Mouse (Mus musculus) MEL (cell line): ENCODE data around the gene Ppard. TPM values are rescaled to one million over a fixed set of nuclear protein-coding genes. Genes with fewer than 3 reads are reported as not detected.

Experiments used
- DNase-seq: peaks from one replicate; pipeline ENCODE4 v3.0.0; 2011; ENCODE audit warnings: low read depth, low spot score
- H3K27ac ChIP-seq: 2 replicates; pipeline ENCODE4 v1.5.1; 2012; ENCODE audit warnings: low read depth, mild to moderate bottlenecking, control low read depth, low read length, moderate library complexity; ENCODE audit not compliant: control insufficient read depth
- H3K27me3 ChIP-seq, 2 experiments: fragments of 150-350 bp in 1 of 2; sonication (generic) in 1 of 2; 2 replicates each; pipeline ENCODE4 v1.6.1; 2012; ENCODE audit warnings: low read length in 2 of 2, mild to moderate bottlenecking in 2 of 2, improper control_type of control experiment in 1 of 2, moderate library complexity in 1 of 2; ENCODE audit not compliant: insufficient read depth in 2 of 2, control insufficient read depth in 1 of 2
- H3K36me3 ChIP-seq, 2 experiments: 2 replicates each; pipeline ENCODE4 v1.6.1; 2012 to 2014; ENCODE audit warnings: low read length in 2 of 2, improper control_type of control experiment in 1 of 2, inconsistent platforms in 1 of 2, mild to moderate bottlenecking in 1 of 2; ENCODE audit not compliant: insufficient read depth in 2 of 2, control insufficient read depth in 1 of 2
- H3K4me1 ChIP-seq, 2 experiments: fragments of 150-350 bp in 1 of 2; sonication (generic) in 1 of 2; 2 replicates each; pipeline ENCODE4 v1.6.1; 2012; ENCODE audit warnings: low read length in 2 of 2, improper control_type of control experiment in 1 of 2, mild to moderate bottlenecking in 1 of 2; ENCODE audit not compliant: insufficient read depth in 2 of 2, control insufficient read depth in 1 of 2
- H3K4me3 ChIP-seq, 2 experiments: fragments of 150-350 bp in 1 of 2; sonication (generic) in 1 of 2; 2 replicates each; pipeline ENCODE4 v1.5.1; 2012; ENCODE audit warnings: low read depth in 2 of 2, low read length in 2 of 2, mild to moderate bottlenecking in 2 of 2, moderate library complexity in 2 of 2, control low read depth in 1 of 2, improper control_type of control experiment in 1 of 2; ENCODE audit not compliant: control insufficient read depth in 1 of 2, insufficient read depth in 1 of 2
- H3K79me2 ChIP-seq: 2 replicates; pipeline ENCODE4 v1.6.1; 2012; ENCODE audit warnings: mild to moderate bottlenecking, low read length, moderate library complexity; ENCODE audit not compliant: control insufficient read depth, poor library complexity, insufficient read depth
- H3K9ac ChIP-seq: 2 replicates; pipeline ENCODE4 v1.6.1; 2012; ENCODE audit warnings: low read depth, mild to moderate bottlenecking, control low read depth, low read length, moderate library complexity; ENCODE audit not compliant: control insufficient read depth, poor library complexity, severe bottlenecking
- H3K9me3 ChIP-seq: fragments of 150-350 bp; sonication (generic); replicated peaks from 2 replicates; pipeline ENCODE4 v1.6.1; 2012; ENCODE audit warnings: mild to moderate bottlenecking, low read length, improper control_type of control experiment, moderate library complexity; ENCODE audit not compliant: insufficient read depth
- EP300 ChIP-seq, 2 experiments: IDR thresholded peaks; 2 replicates each; pipeline ENCODE4 v1.6.1; 2011; ENCODE audit warnings: improper control_type of control experiment in 2 of 2, low read length in 2 of 2, low read depth in 1 of 2, mild to moderate bottlenecking in 1 of 2
- ETS1 ChIP-seq: IDR thresholded peaks from 2 replicates; pipeline ENCODE4 v1.6.1; 2012; ENCODE audit warnings: low read depth, mild to moderate bottlenecking, inconsistent platforms, low read length, improper control_type of control experiment, moderate library complexity
- GATA1 ChIP-seq: IDR thresholded peaks from 2 replicates; pipeline ENCODE4 v1.6.1; 2011; ENCODE audit warnings: low read depth, low read length, improper control_type of control experiment
- HCFC1 ChIP-seq: IDR thresholded peaks from 2 replicates; pipeline ENCODE4 v1.6.1; 2012; ENCODE audit warnings: low read depth, mild to moderate bottlenecking, inconsistent platforms, low read length, improper control_type of control experiment, moderate library complexity
- JUND ChIP-seq: IDR thresholded peaks from 2 replicates; pipeline ENCODE4 v1.6.1; 2011; ENCODE audit warnings: low read depth, mild to moderate bottlenecking, improper control_type of control experiment, low read length
- MAFK ChIP-seq: IDR thresholded peaks from 2 replicates; pipeline ENCODE4 v1.6.1; 2011; ENCODE audit warnings: low read depth, mild to moderate bottlenecking, low read length, improper control_type of control experiment, borderline replicate concordance
- MEF2A ChIP-seq: IDR thresholded peaks from 2 replicates; pipeline ENCODE4 v1.6.1; 2014; ENCODE audit warnings: low read depth, mild to moderate bottlenecking, inconsistent platforms, low read length, improper control_type of control experiment; ENCODE audit not compliant: poor library complexity, insufficient replicate concordance, severe bottlenecking; ENCODE audit errors: extremely low read depth
- MXI1 ChIP-seq: IDR thresholded peaks from 2 replicates; pipeline ENCODE4 v1.6.1; 2011; ENCODE audit warnings: mild to moderate bottlenecking, low read depth, low read length, improper control_type of control experiment
- MYB ChIP-seq: IDR thresholded peaks from 2 replicates; pipeline ENCODE4 v1.6.1; 2011; ENCODE audit warnings: mild to moderate bottlenecking, low read depth, low read length, improper control_type of control experiment
- MYC ChIP-seq: IDR thresholded peaks from 2 replicates; pipeline ENCODE4 v1.6.1; 2011; ENCODE audit warnings: low read depth, mild to moderate bottlenecking, low read length, improper control_type of control experiment, moderate library complexity
- NRF1 ChIP-seq: IDR thresholded peaks from 2 replicates; pipeline ENCODE4 v1.6.1; 2014; ENCODE audit warnings: low read depth, mild to moderate bottlenecking, inconsistent platforms, low read length, improper control_type of control experiment, moderate library complexity; ENCODE audit not compliant: poor library complexity, insufficient read depth, severe bottlenecking
- POLR2A ChIP-seq, 2 experiments: IDR thresholded peaks; 2 replicates each; pipeline ENCODE4 v1.6.1; 2011 to 2012; ENCODE audit warnings: low read length in 2 of 2, mild to moderate bottlenecking in 2 of 2, control low read depth in 1 of 2, improper control_type of control experiment in 1 of 2, low read depth in 1 of 2, moderate library complexity in 1 of 2; ENCODE audit not compliant: control insufficient read depth in 1 of 2, insufficient read depth in 1 of 2, poor library complexity in 1 of 2
- POLR2AphosphoS5 ChIP-seq: IDR thresholded peaks from 2 replicates; pipeline ENCODE4 v1.6.1; 2012; ENCODE audit warnings: low read depth, borderline replicate concordance, mild to moderate bottlenecking, inconsistent platforms, low read length, moderate library complexity, mixed read lengths
- RCOR1 ChIP-seq: IDR thresholded peaks from 2 replicates; pipeline ENCODE4 v1.6.1; 2012; ENCODE audit warnings: low read depth, mild to moderate bottlenecking, inconsistent platforms, low read length, improper control_type of control experiment
- TCF12 ChIP-seq: IDR thresholded peaks from 2 replicates; pipeline ENCODE4 v1.6.1; 2014; ENCODE audit warnings: low read depth, mild to moderate bottlenecking, inconsistent platforms, low read length, improper control_type of control experiment, moderate library complexity
- USF2 ChIP-seq, 2 experiments: IDR thresholded peaks; 2 replicates each; pipeline ENCODE4 v1.6.1; 2011 to 2012; ENCODE audit warnings: improper control_type of control experiment in 2 of 2, low read length in 2 of 2, borderline replicate concordance in 1 of 2, inconsistent platforms in 1 of 2, low read depth in 1 of 2, mild to moderate bottlenecking in 1 of 2; ENCODE audit not compliant: insufficient read depth in 1 of 2
- ZC3H11A ChIP-seq: IDR thresholded peaks from 2 replicates; pipeline ENCODE4 v1.6.1; 2012; ENCODE audit warnings: low read depth, mild to moderate bottlenecking, inconsistent platforms, low read length, improper control_type of control experiment
- ZMIZ1 ChIP-seq: IDR thresholded peaks from 2 replicates; pipeline ENCODE4 v1.6.1; 2012; ENCODE audit warnings: low read depth, mild to moderate bottlenecking, inconsistent platforms, low read length, improper control_type of control experiment, moderate library complexity
- ZNF384 ChIP-seq: IDR thresholded peaks from 2 replicates; pipeline ENCODE4 v1.6.1; 2012; ENCODE audit warnings: low read depth, mild to moderate bottlenecking, inconsistent platforms, low read length, improper control_type of control experiment
- polyA plus RNA-seq, 2 experiments: library from polyadenylated mRNA; stranded (reverse) in 1 of 2; unstranded in 1 of 2; fragments of >175 nt in 1 of 2; fragments of >200 nt in 1 of 2; gene quantifications; 2 replicates each; pipeline versions ENCODE4 v1.2.1 to v1.2.4; 2012; ENCODE audit warnings: low replicate concordance in 2 of 2, low read depth in 1 of 2; ENCODE audit not compliant: insufficient read length in 2 of 2, insufficient read depth in 1 of 2, missing spikeins in 1 of 2
- total RNA-seq: library from RNA; depleted of rRNA; stranded (reverse); fragments of 300-350 nt; gene quantifications from 2 replicates; pipeline ENCODE4 v1.2.3, GENCODE M21; 2012

Ppard gene
- total and polyA plus RNA-seq, 3 experiments: 3.5 to 12.7 TPM; not detected in 1

DNA sequence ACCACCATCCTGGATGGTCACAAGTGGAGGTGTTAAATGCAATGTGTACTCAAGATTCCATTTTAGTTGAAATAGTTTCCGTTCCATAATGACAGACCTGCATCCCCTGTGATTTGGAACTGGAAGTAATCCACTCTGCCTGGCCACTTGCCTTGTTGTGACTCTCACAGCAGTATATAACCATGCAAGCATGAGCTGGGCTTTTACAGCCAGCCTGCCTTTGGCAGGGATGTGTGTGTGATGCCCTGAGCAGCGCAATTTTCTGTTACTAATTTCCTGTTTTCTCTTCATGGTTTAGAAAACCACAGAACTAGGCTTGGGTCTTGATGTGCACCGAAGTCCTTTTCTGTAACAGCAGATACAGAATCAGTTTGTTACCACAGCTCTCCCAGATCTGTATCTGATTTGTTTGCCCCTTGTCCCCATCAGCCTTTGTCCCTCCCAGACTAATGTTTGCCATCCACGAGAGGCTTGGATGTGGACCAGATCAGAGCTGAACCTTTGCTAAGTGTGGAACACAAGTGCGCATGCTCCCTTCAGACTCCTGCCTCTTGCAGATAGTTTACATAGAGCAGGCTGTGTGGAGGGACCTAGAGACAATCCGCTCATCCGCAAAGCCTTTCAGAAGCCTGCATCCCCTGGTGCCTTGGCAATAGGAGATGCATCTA lies 47.4 kb upstream of the Ppard start:
- no peak overlapping the region for H3K27ac ChIP-seq
- H3K27me3 ChIP-seq: no peaks in the 10 kb centered on the region
- no peak overlapping the region for H3K4me3 ChIP-seq
- no peak for TF ChIP-seq HCFC1
- TF ChIP-seq ETS1: no peak
- no peak for TF ChIP-seq TCF12
- no peak for TF ChIP-seq MYB
- TF ChIP-seq GATA1: no peak
- TF ChIP-seq POLR2A (IDR thresholded peaks at IDR 0.05; ENCODE audit: control insufficient read depth in 1 of 2, insufficient read depth in 1 of 2, low read depth in 1 of 2, low read length in 2 of 2, poor library complexity in 1 of 2): no peak
- TF ChIP-seq ZMIZ1: no peak
- no peak for TF ChIP-seq NRF1
- no peak for TF ChIP-seq POLR2AphosphoS5
- no peak for TF ChIP-seq MXI1
- TF ChIP-seq RCOR1: no peak
- TF ChIP-seq EP300 (IDR thresholded peaks at IDR 0.05; ENCODE audit: low read depth in 1 of 2, low read length in 2 of 2): no peak
- TF ChIP-seq ZC3H11A: no peak
- no peak for TF ChIP-seq ZNF384
- TF ChIP-seq, all 39 proteins: peak for 0
- H3K79me2 ChIP-seq: no peaks in the 10 kb centered on the region; the same call in 1 of the 2 replicates
- H3K36me3 ChIP-seq: no peaks in the 10 kb centered on the region
- H3K9ac ChIP-seq: no peak overlapping the region
- no peak for DNase-seq
- no peaks in the 10 kb centered on the region for H3K9me3 ChIP-seq
- no peaks in the 10 kb centered on the region for H3K4me1 ChIP-seq

DNA sequence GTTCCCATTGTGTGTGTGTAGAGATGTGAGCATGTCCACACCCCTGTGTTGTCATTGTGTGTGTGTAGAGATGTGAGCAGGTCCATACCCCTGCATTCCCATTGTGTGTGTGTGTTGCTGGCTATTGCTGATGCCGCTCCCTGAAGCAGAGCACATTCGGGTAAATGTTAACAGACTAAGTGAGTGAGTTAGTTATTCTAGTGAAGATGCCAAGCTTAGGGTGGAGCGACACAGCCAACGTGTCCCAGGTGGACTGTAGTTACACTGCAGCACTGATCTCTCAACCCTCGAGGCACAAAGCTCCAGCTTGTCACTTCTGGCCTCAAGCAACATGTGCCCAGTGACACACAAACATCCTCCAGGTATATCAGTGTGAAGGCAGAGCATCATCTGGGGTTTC lies 44.2 kb upstream of the Ppard start:
- H3K27ac ChIP-seq: no peak overlapping the region
- H3K9me3 ChIP-seq: no peaks in the 10 kb centered on the region
- no peaks in the 10 kb centered on the region; a peak in 1 of 4 replicates for H3K4me1 ChIP-seq
- no peaks in the 10 kb centered on the region for H3K27me3 ChIP-seq
- H3K9ac ChIP-seq: no peak overlapping the region
- no peak for DNase-seq
- TF ChIP-seq USF2 (IDR thresholded peaks at IDR 0.05; ENCODE audit: borderline replicate concordance in 1 of 2, insufficient read depth in 1 of 2, low read depth in 1 of 2, low read length in 2 of 2) (no peak), MEF2A (no peak), MYC (no peak), RCOR1 (no peak), NRF1 (no peak), JUND (no peak), MAFK (no peak), MXI1 (no peak), ETS1 (no peak)
- TF ChIP-seq, all 39 proteins: peak for 0
- Histone ChIP-seq H3K79me2 (no peaks in the 10 kb centered on the region), H3K4me3 (no peak overlapping the region), H3K36me3 (no peaks in the 10 kb centered on the region; a peak in 1 of 4 replicates)
